Mouse (Mus musculus) thymus, postnatal 36 days (tissue): ENCODE data around the gene Morn4.
A peak's percentile ranks its signal among the peaks of the same experiment; 100 is the strongest.

Source experiments
- DNase-seq, 2 experiments: peaks; one replicate each; pipeline ENCODE4 v3.0.0; 2022; ENCODE audit warnings: mixed read lengths in 2 of 2

The Morn4 gene

GRCm38 (mm10) chr19:42086166-42086565, at the start of gene Morn4:
TSS of gene Morn4 (minus strand) at chr19:42086357.
- peak in 1 of 2 experiments; percentile 20 for DNase-seq

GRCm38 (mm10) chr19:42135070-42135469, 48.9 kb upstream of the Morn4 start:
- no peak for DNase-seq

DNA sequence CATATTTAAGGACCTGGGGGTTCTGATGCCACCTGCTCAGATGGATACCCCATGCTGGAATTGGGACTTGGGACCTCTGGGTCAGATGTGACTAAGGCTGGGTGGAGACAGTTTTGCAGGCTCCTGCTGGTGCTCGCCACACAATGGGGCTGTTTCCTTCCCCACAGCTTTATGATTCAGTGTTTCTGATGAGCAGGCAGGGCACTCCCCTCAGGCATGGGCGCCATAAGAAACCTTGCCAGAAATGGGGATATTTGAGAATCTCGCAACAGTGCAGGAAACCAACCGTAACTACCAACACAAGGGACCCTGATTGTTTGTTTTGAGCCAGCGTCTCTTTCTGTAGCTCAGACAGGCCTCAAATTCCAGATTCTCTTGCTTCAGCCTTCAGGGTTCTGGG, 44.9 kb upstream of the Morn4 start:
- DNase-seq = no peak

GRCm38 (mm10) chr19:42130294-42130606, 44.1 kb upstream of the Morn4 start:
- DNase-seq = no peak

DNA sequence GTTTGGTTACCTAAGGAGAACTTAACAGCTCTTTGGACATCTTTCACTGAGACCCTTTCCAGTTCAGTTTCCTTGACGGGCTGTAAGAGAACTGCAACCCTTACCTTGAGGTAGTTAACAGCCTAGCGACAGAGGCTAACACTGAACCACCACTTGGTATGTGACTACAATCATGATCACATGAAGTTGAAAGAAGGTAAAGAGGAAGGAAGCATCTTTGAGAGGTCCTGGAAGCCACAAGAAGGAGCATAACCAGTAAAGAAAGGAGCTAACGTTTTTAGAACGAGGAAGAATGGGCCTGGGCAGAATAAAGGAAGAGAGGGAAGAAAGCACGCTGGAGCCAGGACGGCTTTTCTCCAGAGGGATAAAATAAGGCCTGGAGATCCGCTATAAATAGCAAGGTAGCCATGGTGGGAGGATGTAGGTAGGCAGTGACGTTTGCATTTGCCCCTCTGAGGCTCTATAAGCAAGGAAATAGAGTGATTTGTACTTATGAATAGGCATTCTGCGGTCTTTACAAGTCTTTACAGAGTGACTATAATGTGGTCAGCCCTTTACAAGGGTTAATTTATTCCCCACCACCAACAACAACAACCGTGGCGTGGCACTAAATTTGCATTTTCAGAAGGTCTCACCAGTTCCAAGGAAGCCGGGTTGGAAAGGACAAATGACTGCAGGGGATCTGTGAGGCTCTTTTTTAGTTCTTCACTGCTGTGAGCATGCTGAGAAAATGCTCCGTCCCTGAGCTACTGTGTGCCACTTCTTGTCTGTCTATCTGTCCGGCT, 43.5 kb upstream of the Morn4 start:
- no peak for DNase-seq

DNA sequence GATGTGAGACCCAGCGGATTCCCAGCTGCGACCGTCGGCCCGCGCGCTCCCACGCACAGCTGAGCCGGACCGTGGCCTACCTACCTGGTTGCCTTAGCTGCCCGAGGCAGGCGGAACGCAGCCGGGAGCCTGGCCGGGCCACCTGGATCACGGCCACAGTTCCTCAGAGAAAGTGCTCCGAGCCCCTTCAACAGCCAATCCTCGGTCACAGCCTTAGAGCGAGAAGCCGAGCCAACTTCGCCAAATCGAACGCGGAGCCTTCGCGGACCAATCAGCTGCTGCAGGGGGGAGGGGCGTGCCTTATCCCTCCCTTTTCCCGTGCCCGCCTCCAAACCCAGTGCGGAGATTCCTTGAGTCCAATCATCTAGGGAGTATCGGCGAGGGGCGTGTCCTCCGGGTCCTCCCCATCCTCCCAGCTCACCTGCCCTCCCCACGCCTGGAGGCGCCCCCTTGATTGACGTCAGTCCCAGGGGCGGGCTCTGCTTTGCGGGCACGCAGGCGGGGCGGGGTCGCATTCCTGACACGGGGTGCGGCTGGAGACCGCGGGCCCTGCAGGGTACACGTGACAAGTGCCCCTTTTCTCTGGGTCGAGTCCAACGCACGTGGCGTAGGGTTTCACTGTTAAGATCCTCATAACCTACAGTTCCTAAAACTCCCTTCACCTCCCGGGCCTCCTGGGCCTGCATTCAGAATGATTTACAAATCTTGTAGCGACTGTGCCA, 42.8 kb upstream of the Morn4 start, which contains the start of gene Avpi1:
Gene Avpi1 (minus strand): TSS at position 273 of the 722 bp plus-strand sequence.
- peak; percentile 95 to 98 for DNase-seq

DNA sequence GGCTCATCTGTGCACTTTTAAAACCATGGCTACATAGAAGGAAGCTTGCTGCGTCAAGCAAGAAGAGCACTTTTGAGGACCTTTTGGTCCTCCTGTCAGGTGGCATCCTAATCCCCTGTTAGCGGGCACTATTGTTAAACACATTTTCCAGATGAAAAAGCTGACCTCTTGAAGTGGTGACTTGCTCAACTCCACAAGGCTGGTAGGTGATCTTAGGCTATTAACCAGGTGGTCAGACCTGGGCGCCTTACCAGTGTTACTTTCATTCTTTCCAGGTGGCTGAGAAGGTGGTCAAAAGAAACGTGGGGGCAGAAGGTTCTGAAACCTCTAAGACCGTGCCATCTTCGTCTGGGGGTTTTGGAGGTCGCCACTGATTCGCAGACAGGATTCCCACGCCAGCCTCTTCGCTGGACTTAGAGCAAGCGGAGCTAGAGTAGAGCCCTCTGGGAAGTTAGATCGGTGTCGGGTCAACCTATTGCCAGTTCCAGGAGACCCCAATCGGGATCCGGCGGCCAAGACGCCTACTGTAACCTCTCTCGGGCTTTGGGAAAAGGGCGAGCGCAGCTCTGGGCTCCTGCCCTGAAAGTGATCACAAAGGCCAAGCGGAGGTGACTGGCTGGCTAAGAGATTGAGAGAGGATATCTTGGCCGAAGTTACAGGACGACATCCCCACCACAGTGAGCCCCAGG, 42.0 kb upstream of the Morn4 start:
- DNase-seq = no peak

DNA sequence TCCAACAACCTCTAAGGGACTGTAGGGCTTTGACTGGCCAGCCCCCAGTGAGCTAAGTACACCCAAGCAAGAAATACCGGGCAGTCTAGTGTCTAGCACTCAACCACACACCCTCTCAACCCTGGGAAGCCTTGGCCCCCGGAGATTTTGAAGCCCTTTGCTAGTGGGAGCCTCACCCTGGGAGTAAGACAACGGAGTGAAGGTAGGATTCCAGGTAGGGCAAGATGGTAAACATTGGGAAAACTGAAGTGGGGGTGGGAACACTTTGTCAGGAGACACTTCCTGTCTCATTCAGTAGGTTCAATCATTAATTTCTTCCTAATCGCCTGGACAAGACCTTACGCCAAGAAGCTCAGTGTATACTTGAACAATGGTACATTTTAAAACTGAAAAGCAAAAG, 40.9 kb upstream of the Morn4 start:
- DNase-seq = no peak

DNA sequence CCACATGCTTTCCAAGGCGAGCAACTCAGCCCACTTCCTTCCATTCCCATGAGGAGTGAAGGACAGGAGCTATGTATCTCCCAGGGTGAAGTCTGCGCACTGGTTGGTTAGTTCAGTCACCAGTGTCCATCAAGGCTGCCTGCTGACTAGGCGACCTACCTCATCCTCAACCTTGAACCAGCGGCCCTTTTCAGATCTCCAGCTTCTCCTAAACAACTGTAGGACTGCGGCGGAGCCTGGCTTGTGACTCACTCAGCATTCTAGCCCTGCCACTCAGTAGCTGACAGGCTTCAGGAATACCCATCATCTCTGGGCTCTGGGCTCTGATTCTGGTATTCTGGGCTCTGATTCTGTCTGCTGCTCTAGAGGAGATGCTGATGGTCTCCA, 40.1 kb upstream of the Morn4 start:
- no peak for DNase-seq

DNA sequence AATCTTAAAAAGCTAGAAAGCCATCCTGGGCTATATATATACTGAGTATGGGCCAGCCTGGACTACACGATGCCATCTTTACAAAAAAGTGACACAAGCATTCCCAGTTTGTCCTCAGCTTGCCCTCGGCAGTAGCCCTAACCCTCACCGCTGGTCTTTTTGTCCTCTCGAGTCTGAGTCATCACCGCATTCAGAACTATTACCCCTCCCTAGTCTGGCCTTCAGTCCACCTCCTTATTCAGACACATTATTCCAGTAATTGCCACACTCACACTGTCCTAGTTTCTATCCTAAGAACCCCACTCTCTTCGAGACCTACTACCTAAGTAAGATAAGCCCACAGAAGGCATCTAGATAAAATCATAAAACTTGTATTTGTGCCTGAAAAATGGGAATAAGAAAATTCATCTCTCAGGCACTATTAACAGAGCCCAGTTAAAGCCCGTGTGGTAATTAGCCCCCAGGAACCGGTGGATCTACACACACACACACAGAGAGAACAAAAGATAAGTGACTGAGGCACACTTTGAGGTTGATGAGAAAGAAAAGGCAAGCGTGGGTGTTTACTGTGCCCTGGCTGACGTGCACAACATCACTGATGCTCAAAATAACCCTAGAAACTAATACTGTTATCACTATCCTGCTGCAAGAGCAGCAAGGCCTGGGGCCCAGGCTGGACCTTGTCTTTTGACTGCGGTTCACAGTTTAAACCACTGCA, 39.5 kb upstream of the Morn4 start:
- DNase-seq = no peak

DNA sequence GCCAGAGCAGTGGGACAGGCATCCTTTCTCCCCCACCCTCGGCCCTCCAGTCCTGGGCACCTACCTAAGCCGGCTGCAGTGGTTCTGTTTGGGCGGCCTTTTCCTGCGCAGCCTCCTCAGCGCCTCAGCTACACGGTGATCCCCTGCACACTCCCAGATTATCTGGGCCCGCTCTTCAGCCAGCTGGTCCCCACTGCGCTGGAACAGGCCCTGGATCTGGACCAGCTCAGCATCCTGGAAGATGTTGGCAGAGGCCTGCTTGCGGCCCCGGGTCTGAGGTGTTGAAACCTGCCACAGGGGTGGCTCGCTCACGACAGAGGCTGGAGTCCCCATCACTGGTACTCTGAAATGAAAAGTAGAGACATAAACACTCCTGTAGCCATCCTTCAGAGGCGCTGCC, 38.5 kb upstream of the Morn4 start:
- no peak for DNase-seq

GRCm38 (mm10) chr19:42120451-42120850, 34.3 kb upstream of the Morn4 start:
- no peak for DNase-seq

GRCm38 (mm10) chr19:42118596-42118995, 32.4 kb upstream of the Morn4 start:
- no peak for DNase-seq

DNA sequence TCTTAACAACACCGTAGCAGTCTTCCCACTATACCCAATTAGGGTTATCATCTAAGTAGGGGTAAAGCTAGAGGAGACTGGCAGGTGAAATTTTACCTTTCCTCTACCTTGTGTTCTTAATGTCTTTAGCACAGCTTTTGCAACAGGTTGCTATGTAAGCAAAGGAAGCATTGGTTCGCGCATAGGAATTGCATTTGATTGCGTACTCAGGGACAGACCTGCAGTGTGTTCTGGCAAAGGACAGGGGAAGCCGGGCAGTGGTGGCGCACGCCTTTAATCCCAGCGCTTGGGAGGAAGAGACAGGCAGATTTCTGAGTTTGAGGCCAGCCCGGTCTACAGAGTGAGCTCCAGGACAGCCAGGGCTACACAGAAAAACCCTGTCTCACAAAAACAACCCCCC, 32.0 kb upstream of the Morn4 start:
- no peak for DNase-seq

DNA sequence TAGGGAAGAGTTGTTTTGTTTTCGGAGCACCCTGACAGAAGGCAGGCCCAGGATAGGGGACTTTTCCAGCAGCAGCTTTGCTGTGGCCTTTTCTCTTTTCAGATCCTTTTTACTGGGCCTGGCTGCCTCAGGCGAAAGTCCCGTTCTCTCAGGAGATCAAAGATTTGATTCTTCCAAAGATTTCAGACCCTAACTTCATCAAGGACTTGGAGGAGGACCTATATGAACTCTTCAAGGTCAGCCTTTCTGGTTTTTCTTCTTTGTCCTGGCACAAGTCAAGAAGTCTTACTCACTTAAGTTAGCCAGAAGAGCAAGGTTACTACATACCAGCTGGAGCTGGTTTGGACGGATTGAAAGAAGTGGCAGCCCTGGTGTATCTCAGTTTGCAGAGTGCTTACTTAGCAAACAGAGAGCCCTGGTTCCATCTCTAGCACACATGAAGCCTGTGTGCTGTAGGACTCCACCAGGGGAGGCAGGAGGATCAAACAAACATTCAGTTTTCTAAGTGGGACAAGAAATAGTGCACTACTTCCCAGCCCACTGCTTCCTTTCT, 29.7 kb upstream of the Morn4 start:
- DNase-seq = no peak

DNA sequence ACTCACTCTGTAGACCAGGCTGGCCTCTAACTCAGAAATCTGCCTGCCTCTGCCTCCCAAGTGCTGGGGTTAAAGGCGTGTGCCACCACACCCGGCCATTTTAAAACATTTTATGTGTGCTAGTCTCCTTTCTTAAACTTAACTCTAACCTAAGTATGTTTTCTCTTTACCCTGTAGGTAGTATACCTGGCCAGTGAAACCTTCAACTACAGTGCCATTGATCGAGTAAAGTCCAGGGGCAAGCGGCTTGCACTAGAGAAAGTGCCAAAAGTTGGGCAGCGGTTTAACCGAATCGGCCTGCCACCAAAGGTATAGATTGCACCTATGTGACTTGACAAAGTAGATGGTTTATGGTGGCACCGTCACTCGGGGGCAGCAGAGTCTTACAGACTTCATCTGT, 18.5 kb upstream of the Morn4 start:
- DNase-seq = no peak

DNA sequence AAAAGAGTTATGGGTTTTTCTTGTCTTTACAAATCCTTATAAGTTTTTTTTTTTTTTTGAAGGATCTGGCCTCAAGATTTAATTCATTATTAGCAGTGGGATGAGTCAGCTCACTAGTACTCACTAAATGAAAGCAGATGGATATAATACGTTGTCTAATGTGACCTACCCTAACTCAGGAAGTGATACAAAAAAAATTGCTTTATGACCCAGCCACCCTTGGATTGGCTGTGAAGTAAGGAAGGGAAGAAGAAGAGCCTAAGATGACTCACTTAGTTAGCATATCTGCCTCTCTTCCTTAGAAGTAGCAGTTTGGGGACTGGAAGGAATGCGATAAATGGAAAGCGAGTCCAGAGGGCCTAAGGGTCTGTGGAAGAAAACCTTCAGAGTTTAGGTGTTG, 13.2 kb upstream of the Morn4 start:
- no peak for DNase-seq

GRCm38 (mm10) chr19:42090637-42091141, 4.5 kb upstream of the Morn4 start:
- DNase-seq = peak; percentile 50 to 67

DNA sequence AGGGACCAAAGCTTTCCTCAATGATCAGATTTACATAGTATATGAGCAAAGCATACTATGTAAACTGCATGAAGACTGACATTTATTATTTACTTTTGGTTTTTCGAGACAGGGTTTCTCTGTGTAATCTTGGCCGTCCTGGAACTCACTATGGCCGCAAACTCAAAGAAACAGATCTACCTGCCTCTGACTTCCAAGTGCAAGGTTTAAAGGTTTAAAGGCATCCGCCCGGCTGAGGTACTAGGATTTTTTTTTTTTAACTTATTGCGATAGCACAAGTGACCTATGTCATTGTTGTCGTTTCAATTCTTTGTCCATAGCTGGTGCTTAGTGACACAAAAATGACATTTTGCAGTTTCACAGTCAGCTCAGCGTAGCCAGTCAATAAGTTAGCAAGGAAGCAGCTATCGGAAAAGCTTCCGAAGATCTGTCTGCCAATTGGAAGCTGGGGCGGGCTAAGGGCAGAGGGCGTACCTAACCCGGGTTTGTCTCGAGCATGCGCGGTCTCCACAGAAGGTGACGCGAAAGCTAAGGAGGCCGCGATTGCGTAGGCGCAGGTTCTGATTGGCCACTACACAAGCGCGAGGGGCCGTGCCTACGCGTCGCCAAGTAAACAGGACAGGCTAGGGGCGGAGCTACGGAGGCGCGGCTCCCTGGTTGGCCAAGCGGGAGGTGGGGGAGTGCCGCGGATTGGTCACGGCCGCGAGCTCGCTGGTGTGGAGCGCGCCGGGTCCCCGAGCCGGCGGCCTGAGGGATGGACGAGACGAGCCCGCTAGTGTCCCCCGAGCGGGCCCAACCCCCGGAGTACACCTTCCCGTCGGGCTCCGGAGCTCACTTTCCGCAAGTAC, 3.8 kb upstream of the Morn4 start, which contains the start of gene Pi4k2a:
Gene Pi4k2a (plus strand): TSS at position 723 of the 848 bp plus-strand sequence.
- peak; percentile 97 to 99 for DNase-seq

DNA sequence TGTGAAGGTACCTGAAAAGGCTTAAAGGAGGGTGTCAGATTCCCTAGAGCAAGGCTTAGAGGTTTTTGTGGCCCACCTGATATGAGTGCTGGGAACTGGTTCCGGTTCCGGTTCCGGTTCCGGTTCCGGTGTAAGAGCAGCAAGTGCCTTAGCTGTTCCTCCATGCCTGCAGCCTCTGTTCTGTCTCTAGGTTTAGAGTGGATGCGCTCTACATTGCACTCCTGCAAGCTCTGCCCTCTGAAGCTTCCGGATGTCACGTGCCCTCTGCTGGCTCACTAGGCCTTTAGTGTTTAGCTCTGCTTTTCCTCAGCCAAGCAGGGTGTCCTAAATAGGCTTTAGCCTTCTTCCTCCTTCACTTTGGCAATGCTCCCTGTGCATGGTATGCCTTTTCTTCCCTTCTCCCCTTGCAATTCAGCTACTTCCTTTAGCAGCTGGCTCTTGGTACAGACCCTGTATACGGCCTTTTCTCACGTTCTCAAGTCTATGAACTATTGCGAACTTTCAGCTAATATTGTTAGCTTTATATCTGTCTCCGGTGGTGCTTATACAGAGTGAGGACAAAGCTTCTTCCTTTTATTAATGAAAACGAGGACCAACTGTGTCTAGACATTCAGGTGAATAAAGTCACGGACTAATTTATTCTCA, 3.1 kb upstream of the Morn4 start:
- DNase-seq = peak; percentile 70 to 81

DNA sequence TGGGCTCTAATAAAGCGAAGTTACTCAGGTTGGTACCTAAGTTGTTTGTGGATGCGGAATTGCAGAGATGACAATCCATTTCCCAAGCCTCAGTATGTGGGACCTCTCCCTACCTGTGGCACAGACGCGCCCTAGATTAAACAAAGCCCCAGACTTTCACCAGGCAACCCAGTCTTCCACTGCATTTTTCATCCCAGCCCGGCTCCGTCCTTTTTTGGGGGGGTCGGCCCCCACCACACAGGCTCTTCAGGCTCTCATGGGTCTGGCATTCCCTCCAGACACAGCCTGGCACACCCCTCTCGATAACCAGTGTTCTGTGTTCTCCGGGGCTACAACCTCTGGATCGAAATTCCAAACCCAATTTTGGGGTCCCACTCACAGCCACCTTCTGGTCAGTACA, 467 bp downstream of the Morn4 start:
- DNase-seq = no peak
